Mouse (Mus musculus): ENCODE results near the gene Ift22. TPM values are rescaled to one million over a fixed set of nuclear protein-coding genes. Genes with fewer than 3 reads are reported as not detected.
A peak's percentile ranks its signal among the peaks of the same experiment; 100 is the strongest.

The Ift22 gene
- polyA plus RNA-seq, 1 experiment from 2014 or later: 26.1 TPM

- DNase-seq (ENCODE audit: low spot score) (peak; percentile 79), ATAC-seq (ENCODE audit: low FRiP score, low TSS enrichment) (peak; percentile 80)
- peak overlapping the region; percentile 0; the same call in 1 of the 2 replicates for H3K27ac ChIP-seq (replicated peaks)
These were observed 10.9 kb downstream of the Ift22 start for GRCm38 (mm10) chr5:136918655-136919472.

GRCm38 (mm10) chr5:136919546-136920301 lies 11.8 kb downstream of the Ift22 start:
- Histone ChIP-seq H3K4me2 (replicated peaks; ENCODE audit: low read depth) (peak overlapping the region; percentile 75), H3K4me1 (replicated peaks; ENCODE audit: control insufficient read depth, insufficient read depth) (peaks cover 3% of the 10 kb centered on the region; the same call in 1 of the 2 replicates), H3K9me3 (ENCODE audit: control insufficient read depth, low read length) (no peaks in the 10 kb centered on the region), H3K4me3 (ENCODE audit: low read depth, low read length) (peak overlapping the region; percentile 49), H3K9ac (ENCODE audit: low read length) (peak overlapping the region; percentile 61), H3K36me3 (ENCODE audit: control insufficient read depth, insufficient read depth, low read length) (no peaks in the 10 kb centered on the region), H3K27ac (replicated peaks) (0 out of 2 replicates have a peak overlapping the region, but pooled peaks have one; percentile 0), H3K27me3 (ENCODE audit: control insufficient read depth, insufficient read depth, low read length) (no peaks in the 10 kb centered on the region)
- 17% methylated on average over 17 of the region's 18 CpGs for WGBS
- TF ChIP-seq CTCF (IDR thresholded peaks at IDR 0.05; ENCODE audit: low read depth) (no peak), EP300 (optimal IDR thresholded peaks at IDR 0.05) (no peak)
- DNase-seq (ENCODE audit: low spot score) (no peak), ATAC-seq (ENCODE audit: low FRiP score, low TSS enrichment) (no peak)

More at GRCm38 (mm10) chr5:136918655-136919472, 10.9 kb downstream of the Ift22 start:
- H3K36me3 ChIP-seq (ENCODE audit: control insufficient read depth, insufficient read depth, low read length): no peaks in the 10 kb centered on the region
- peak overlapping the region; percentile 49 for H3K4me3 ChIP-seq (ENCODE audit: low read depth, low read length)
- no peaks in the 10 kb centered on the region for H3K27me3 ChIP-seq (ENCODE audit: control insufficient read depth, insufficient read depth, low read length)
- H3K9me3 ChIP-seq (ENCODE audit: control insufficient read depth, low read length): no peaks in the 10 kb centered on the region
- peak overlapping the region; percentile 61 for H3K9ac ChIP-seq (ENCODE audit: low read length)
- H3K4me1 ChIP-seq (replicated peaks; ENCODE audit: control insufficient read depth, insufficient read depth): peaks cover 3% of the 10 kb centered on the region; the same call in 1 of the 2 replicates
- WGBS: 1% methylated on average over 38 of the region's 38 CpGs
- H3K4me2 ChIP-seq (replicated peaks; ENCODE audit: low read depth): peak overlapping the region; percentile 75
- TF ChIP-seq EP300 (optimal IDR thresholded peaks at IDR 0.05) (no peak), CTCF (IDR thresholded peaks at IDR 0.05; ENCODE audit: low read depth) (no peak)

DNA sequence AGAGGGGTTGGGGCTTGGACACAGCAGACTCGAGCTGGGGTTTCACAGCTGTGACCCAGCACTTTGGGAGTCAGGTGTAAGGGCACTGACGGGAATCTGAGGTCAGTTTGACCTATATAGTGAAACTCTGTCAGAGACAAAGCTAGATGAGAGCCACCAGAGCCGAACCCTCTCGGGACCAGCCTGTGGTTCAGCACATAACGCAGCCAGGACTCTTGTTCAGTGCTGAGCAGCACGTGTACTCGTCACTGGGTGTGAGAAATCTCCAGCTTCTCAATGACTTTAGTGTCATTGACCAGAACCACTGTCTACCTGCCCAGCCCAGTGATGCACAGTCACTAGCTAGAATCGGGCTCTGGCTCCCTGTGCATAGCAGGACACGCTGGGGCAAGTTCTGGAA lies 14.9 kb downstream of the Ift22 start:
- DNase-seq (ENCODE audit: low spot score) (no peak), ATAC-seq (ENCODE audit: low FRiP score, low TSS enrichment) (no peak)
- peaks cover 3% of the 10 kb centered on the region; the same call in 1 of the 2 replicates for H3K4me1 ChIP-seq (replicated peaks; ENCODE audit: control insufficient read depth, insufficient read depth)
- no peak overlapping the region for H3K4me2 ChIP-seq (replicated peaks; ENCODE audit: low read depth)
- H3K27me3 ChIP-seq (ENCODE audit: control insufficient read depth, insufficient read depth, low read length): no peaks in the 10 kb centered on the region
- no peak overlapping the region for H3K9ac ChIP-seq (ENCODE audit: low read length)
- no peaks in the 10 kb centered on the region for H3K36me3 ChIP-seq (ENCODE audit: control insufficient read depth, insufficient read depth, low read length)
- no peak overlapping the region for H3K27ac ChIP-seq (replicated peaks)
- no peak overlapping the region for H3K4me3 ChIP-seq (ENCODE audit: low read depth, low read length)
- no peaks in the 10 kb centered on the region for H3K9me3 ChIP-seq (ENCODE audit: control insufficient read depth, low read length)
- 80% methylated on average over 9 of the region's 9 CpGs for WGBS
- TF ChIP-seq CTCF (IDR thresholded peaks at IDR 0.05; ENCODE audit: low read depth) (no peak), EP300 (optimal IDR thresholded peaks at IDR 0.05) (no peak)

- no peaks in the 10 kb centered on the region for H3K9me3 ChIP-seq (ENCODE audit: control insufficient read depth, low read length)
- no peaks in the 10 kb centered on the region for H3K36me3 ChIP-seq (ENCODE audit: control insufficient read depth, insufficient read depth, low read length)
- peaks cover 3% of the 10 kb centered on the region; the same call in 1 of the 2 replicates for H3K4me1 ChIP-seq (replicated peaks; ENCODE audit: control insufficient read depth, insufficient read depth)
- no peak overlapping the region for H3K4me2 ChIP-seq (replicated peaks; ENCODE audit: low read depth)
- ATAC-seq (ENCODE audit: low FRiP score, low TSS enrichment) (peak; percentile 64), DNase-seq (ENCODE audit: low spot score) (peak; percentile 51)
- TF ChIP-seq EP300 (optimal IDR thresholded peaks at IDR 0.05) (no peak), CTCF (IDR thresholded peaks at IDR 0.05; ENCODE audit: low read depth) (no peak)
- H3K9ac ChIP-seq (ENCODE audit: low read length): no peak overlapping the region
- H3K27ac ChIP-seq (replicated peaks): no peak overlapping the region
- 36% methylated on average over 7 of the region's 7 CpGs for WGBS
- no peaks in the 10 kb centered on the region for H3K27me3 ChIP-seq (ENCODE audit: control insufficient read depth, insufficient read depth, low read length)
- no peak overlapping the region for H3K4me3 ChIP-seq (ENCODE audit: low read depth, low read length)
These were observed 16.0 kb downstream of the Ift22 start for GRCm38 (mm10) chr5:136923751-136924478.

DNA sequence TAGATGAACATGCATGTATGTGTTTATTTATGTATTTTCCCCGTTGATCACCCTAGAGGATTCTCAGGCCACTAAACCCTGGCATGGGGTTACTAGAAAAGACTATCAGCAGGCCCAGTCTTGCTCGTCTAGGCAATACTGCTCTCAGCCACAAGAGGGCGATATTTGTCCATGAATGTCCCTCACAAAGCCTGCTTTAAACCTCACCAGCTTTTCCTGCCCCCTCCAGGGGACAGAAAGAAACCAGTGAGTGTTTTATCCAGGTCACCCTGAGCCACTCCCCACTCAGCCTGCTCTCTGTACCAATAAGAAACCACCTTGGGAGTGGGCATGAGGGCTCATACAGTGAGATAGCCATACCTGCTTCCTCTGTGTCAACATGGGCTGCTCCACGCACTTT lies 21.1 kb downstream of the Ift22 start:
- WGBS: 15% methylated on average over 4 of the region's 4 CpGs
- Histone ChIP-seq H3K9ac (ENCODE audit: low read length) (no peak overlapping the region), H3K4me1 (replicated peaks; ENCODE audit: control insufficient read depth, insufficient read depth) (no peaks in the 10 kb centered on the region), H3K27ac (replicated peaks) (no peak overlapping the region), H3K4me3 (ENCODE audit: low read depth, low read length) (no peak overlapping the region), H3K36me3 (ENCODE audit: control insufficient read depth, insufficient read depth, low read length) (no peaks in the 10 kb centered on the region), H3K9me3 (ENCODE audit: control insufficient read depth, low read length) (no peaks in the 10 kb centered on the region), H3K4me2 (replicated peaks; ENCODE audit: low read depth) (no peak overlapping the region), H3K27me3 (ENCODE audit: control insufficient read depth, insufficient read depth, low read length) (no peaks in the 10 kb centered on the region)
- peak; percentile 86 for DNase-seq (ENCODE audit: low spot score)
- TF ChIP-seq EP300 (optimal IDR thresholded peaks at IDR 0.05): no peak
- peak; percentile 96 for TF ChIP-seq CTCF (IDR thresholded peaks at IDR 0.05; ENCODE audit: low read depth)
- ATAC-seq (ENCODE audit: low FRiP score, low TSS enrichment): peak; percentile 71
